Mouse (Mus musculus) heart, postnatal 25 days (tissue): ENCODE data around the gene Ocrl. TPM values are rescaled to one million over a fixed set of nuclear protein-coding genes. Genes with fewer than 3 reads are reported as not detected.
A peak's percentile ranks its signal among the peaks of the same experiment; 100 is the strongest.

ENCODE experiments used
- DNase-seq: peaks from one replicate; pipeline ENCODE4 v3.0.0; 2022; ENCODE audit warnings: low spot score
- intact Hi-C: fragments of 180-260 bp; cut with DNase I; formaldehyde crosslinking; loops from one replicate; pipeline ENCODE4 v1.15.1; 2025
- total RNA-seq, 2 experiments: library from RNA; stranded (reverse); gene quantifications; 2 replicates each; pipeline ENCODE4 v1.2.3; 2021

Ocrl gene
- total RNA-seq, 2 experiments from 2014 or later: 12.0 to 13.5 TPM

GRCm38 (mm10) chrX:47971366-47972128 is 59.4 kb downstream of the Ocrl start:
- DNase-seq: no peak
- intact Hi-C loops: no loop called here

- intact Hi-C loops: no loop called here
- DNase-seq: no peak
Measured at GRCm38 (mm10) chrX:47976551-47976950, 64.4 kb downstream of the Ocrl start.

- intact Hi-C loops: no loop called here
- DNase-seq: no peak
Measured at GRCm38 (mm10) chrX:47977078-47977477, 64.9 kb downstream of the Ocrl start.

DNA sequence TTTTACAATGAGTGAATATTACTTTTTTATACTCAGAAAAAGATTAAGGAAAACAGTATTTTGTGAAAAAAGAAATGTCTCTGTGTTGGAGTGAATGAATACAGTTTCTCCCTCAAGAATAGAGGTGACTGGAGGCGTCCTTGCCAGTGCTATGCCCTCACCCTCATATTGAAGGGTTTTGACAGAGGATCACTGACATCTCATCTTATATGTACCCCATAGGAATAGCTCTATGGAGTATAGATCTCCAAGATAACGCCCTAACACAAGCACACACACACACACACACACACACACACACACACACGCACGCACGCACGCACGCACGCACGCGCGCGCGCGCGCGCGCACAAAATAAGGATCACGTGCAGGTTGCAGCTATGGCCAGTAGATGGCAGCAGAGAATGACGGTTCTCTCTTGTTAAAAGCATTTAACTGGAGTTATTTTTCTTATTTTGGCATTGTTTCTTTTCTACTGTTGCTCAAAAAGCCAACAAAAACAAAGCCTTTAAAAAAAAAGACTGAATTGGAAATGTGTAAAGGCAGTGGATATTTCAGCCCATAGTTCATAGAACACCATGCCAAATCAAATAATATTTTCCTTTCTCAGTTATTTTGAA is 72.9 kb downstream of the Ocrl start:
- DNase-seq: no peak
- intact Hi-C loops: loop anchor here (5.0 kb wide), 1 partner anchor 547 kb away; no protein-coding TSS in a partner anchor

DNA sequence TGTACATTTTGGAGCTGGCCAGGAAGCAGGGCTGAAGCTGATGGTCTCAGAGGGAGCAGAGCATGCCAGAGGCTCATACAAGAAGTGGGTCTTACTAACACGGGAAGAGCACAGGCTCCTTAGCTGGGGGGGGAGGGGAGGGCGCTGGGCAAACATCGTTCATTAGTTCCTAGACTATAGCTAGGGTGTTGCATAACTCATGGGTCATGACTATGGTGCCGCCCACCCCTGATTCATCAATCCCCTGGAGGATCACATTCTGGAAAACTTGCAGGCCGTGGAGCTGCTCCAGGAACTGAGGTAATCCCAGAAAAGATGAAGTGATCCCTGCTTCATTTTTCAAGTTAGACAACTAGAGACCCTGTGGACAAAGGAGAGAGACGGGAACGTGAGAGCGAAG is 75.8 kb downstream of the Ocrl start:
- DNase-seq: peak; percentile 35
- intact Hi-C loops: loop anchor here (5.0 kb wide), 1 partner anchor 544 kb away; no protein-coding TSS in a partner anchor

DNA sequence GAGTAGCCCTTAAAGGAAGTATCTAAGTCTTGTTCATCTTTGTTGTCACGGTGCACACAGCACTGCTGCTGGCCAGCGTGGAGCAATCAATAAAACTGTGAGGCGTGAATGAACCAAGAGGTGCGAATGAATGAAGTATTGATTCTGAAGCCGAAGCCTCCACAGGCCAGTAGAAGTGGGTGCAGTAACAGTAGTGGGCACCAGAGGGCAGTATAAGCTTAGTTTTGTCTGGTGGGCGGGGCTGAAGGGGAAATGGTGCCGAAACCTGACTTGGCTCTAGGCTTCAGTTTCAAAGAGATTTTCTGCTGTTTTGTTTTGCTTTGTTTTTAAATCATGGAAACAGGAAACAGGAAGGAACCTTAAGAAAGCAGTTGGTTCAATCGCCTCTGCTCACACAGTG is 80.4 kb downstream of the Ocrl start:
- DNase-seq: no peak
- intact Hi-C loops: loop anchor here (2.0 kb wide), 2 partner anchors 108 to 418 kb away; no protein-coding TSS in a partner anchor

- intact Hi-C loops: no loop called here
Measured at GRCm38 (mm10) chrX:47998412-47998811, 86.2 kb downstream of the Ocrl start.

GRCm38 (mm10) chrX:48001151-48001550 is 89.0 kb downstream of the Ocrl start:
- DNase-seq: no peak
- intact Hi-C loops: no loop called here

More at GRCm38 (mm10) chrX:47998412-47998811, 86.2 kb downstream of the Ocrl start:
- no peak for DNase-seq

GRCm38 (mm10) chrX:48004786-48005185 is 92.6 kb downstream of the Ocrl start:
- intact Hi-C loops: no loop called here
- no peak for DNase-seq

DNA sequence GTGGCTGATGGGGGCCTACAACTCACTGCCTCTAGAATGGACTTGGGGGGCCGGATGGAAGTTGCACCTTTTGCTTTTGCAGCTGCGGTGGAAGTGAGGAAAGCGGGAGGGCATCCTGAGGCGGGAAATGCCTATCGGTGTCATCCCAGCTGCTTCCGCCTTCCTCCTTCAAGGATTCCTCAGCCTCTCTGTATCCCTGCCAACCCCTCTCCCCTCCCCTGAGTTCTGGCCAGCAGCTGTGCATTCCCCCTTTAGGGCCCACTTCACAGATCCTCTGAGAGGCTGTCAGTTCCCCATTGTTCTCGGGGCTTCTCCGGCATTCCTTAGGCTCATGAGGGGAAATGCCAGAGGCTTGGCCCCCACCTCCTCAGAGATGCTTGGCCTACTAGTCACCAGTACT is 93.9 kb downstream of the Ocrl start:
- intact Hi-C loops: no loop called here
- no peak for DNase-seq

GRCm38 (mm10) chrX:48011656-48012055 is 99.5 kb downstream of the Ocrl start:
- intact Hi-C loops: no loop called here
- no peak for DNase-seq

Other genes starting within 250 kb of the Ocrl start
- 1 to 10 TPM in 1 of 2 experiments, under 1 TPM in 1; 0.89 to 1.3 TPM for gene Smarca1, start 19.4 kb upstream of the Ocrl start, total RNA-seq
- 10 to 100 TPM in 1 of 2 experiments, 1 to 10 TPM in 1; 9.3 to 17.0 TPM for gene Apln, start 122.5 kb downstream of the Ocrl start, total RNA-seq
- gene Xpnpep2, start 196.3 kb downstream of the Ocrl start, total RNA-seq: 1 to 10 TPM; 2.7 to 3.6 TPM
- 1 to 10 TPM in 1 of 2 experiments, under 1 TPM in 1; 0.84 to 1.2 TPM for gene Sash3, start 234.0 kb downstream of the Ocrl start, total RNA-seq